Mouse (Mus musculus) small intestine, adult 2 months (tissue): ENCODE data around the gene Lrrc66.

Experiments
- CTCF ChIP-seq: fragments of 200-500 bp; IDR thresholded peaks from 2 replicates; pipeline ENCODE4 v1.5.1; 2012; ENCODE audit warnings: low read depth, mild to moderate bottlenecking, control low read depth, inconsistent platforms, low read length, moderate library complexity, mixed read lengths; ENCODE audit not compliant: insufficient replicate concordance, insufficient read length; ENCODE audit errors: extremely low read depth
- POLR2A ChIP-seq: fragments of 200-500 bp; IDR thresholded peaks from 2 replicates; pipeline ENCODE4 v1.6.1; 2012; ENCODE audit warnings: low read depth, mild to moderate bottlenecking, control low read depth, inconsistent platforms, low read length, moderate library complexity

DNA sequence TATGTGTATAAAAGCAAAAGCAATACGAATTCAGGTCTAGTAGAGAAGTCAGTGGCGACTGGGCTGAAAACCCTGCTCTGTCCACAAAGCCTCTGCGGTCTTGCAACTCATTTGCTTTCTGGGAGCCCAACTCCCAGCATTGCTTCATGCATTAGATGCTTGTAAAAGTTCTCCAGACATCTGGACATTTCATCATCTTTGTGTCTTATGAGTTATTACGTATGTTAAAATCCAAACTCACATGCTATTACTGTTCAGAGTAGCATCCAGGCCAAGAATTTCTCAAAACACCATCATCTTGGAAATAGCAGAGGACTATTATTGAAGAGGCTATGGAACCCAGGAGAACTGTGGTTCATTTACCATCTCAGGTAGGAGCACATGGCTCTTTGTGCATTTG lies 21.3 kb downstream of the Lrrc66 start:
- TF ChIP-seq CTCF: no peak
- TF ChIP-seq POLR2A: no peak
